Mouse (Mus musculus) neural tube, embryonic 14.5 days (tissue): Measurements from ENCODE around the gene Gabrp. TPM values are rescaled to one million over a fixed set of nuclear protein-coding genes. Genes with fewer than 3 reads are reported as not detected.

Experiments used
- ATAC-seq: fragments of 200-750 bp; cut with Nextera tagmentation; 2 replicates; pipeline ENCODE4 v1.8.0; 2017; ENCODE audit warnings: low read depth, mild to moderate bottlenecking, moderate TSS enrichment, moderate library complexity
- H3K27ac ChIP-seq: fragments of 300-500 bp; sonication (generic); 2 replicates; pipeline ENCODE4 v1.5.1; 2014; ENCODE audit warnings: low read depth, mild to moderate bottlenecking, control low read depth, low read length, moderate library complexity, mixed read lengths
- H3K27me3 ChIP-seq: fragments of 300-500 bp; sonication (generic); 2 replicates; pipeline ENCODE4 v1.6.1; 2014; ENCODE audit warnings: low read length; ENCODE audit not compliant: control insufficient read depth, insufficient read depth
- H3K36me3 ChIP-seq: fragments of 300-500 bp; sonication (generic); 2 replicates; pipeline ENCODE4 v1.6.1; 2014; ENCODE audit warnings: low read length, mixed read lengths; ENCODE audit not compliant: control insufficient read depth, insufficient read depth
- H3K4me1 ChIP-seq: fragments of 300-500 bp; sonication (generic); 2 replicates; pipeline ENCODE4 v1.6.1; 2014; ENCODE audit warnings: low read length; ENCODE audit not compliant: control insufficient read depth, insufficient read depth
- H3K4me2 ChIP-seq: fragments of 300-500 bp; sonication (generic); 2 replicates; pipeline ENCODE4 v1.6.1; 2014; ENCODE audit warnings: mild to moderate bottlenecking, low read depth, low read length, control low read depth
- H3K4me3 ChIP-seq: fragments of 300-500 bp; sonication (generic); 2 replicates; pipeline ENCODE4 v1.5.1; 2014; ENCODE audit warnings: low read depth, low read length, control low read depth, mixed read lengths
- H3K9ac ChIP-seq: fragments of 300-500 bp; sonication (generic); replicated peaks from 2 replicates; pipeline ENCODE4 v1.6.1; 2014; ENCODE audit warnings: low read depth, mild to moderate bottlenecking, control low read depth, low read length, mixed read lengths
- H3K9me3 ChIP-seq: fragments of 300-500 bp; sonication (generic); 2 replicates; pipeline ENCODE4 v1.6.1; 2016; ENCODE audit warnings: low read length; ENCODE audit not compliant: control insufficient read depth
- WGBS: fragments of 180-500 bp; shearing (Covaris S2); extraction: QIAGEN DNeasy Blood & Tissue Kit; methylation state at CpG from one replicate; pipeline ENCODE4 v1.1.7; 2014; 5-methylcytosine and 5-hydroxymethylcytosine counted together
- polyA plus RNA-seq: library from polyadenylated mRNA; unstranded; fragments of >200 nt; fragmentation: Nextera tagmentation; extraction: Ambion mirVana; gene quantifications from 2 replicates; pipeline ENCODE4 v1.2.1, GENCODE M21; 2014

Gene Gabrp
- polyA plus RNA-seq, 1 experiment from 2014 or later = not detected

GRCm38 (mm10) chr11:33586614-33587013, 7.9 kb upstream of the Gabrp start:
- ATAC-seq = no peak
- 81% methylated on average over 6 of the region's 6 CpGs for WGBS

GRCm38 (mm10) chr11:33579621-33580020, 862 bp upstream of the Gabrp start:
- ATAC-seq = no peak
- WGBS = 68% methylated on average over 3 of the region's 3 CpGs
- Histone ChIP-seq H3K27me3 (no peaks in the 10 kb centered on the region), H3K4me2 (no peak overlapping the region), H3K36me3 (no peaks in the 10 kb centered on the region), H3K27ac (no peak overlapping the region), H3K4me3 (no peak overlapping the region), H3K4me1 (no peaks in the 10 kb centered on the region), H3K9me3 (no peaks in the 10 kb centered on the region), H3K9ac (no peak overlapping the region)

More at GRCm38 (mm10) chr11:33586614-33587013, 7.9 kb upstream of the Gabrp start:
- H3K4me2 ChIP-seq = no peak overlapping the region
- H3K27ac ChIP-seq = no peak overlapping the region
- no peak overlapping the region for H3K9ac ChIP-seq
- H3K27me3 ChIP-seq = no peaks in the 10 kb centered on the region
- H3K4me3 ChIP-seq = no peak overlapping the region
- H3K4me1 ChIP-seq = no peaks in the 10 kb centered on the region
- no peaks in the 10 kb centered on the region for H3K36me3 ChIP-seq
- H3K9me3 ChIP-seq = no peaks in the 10 kb centered on the region

- Histone ChIP-seq H3K4me1 (no peaks in the 10 kb centered on the region), H3K36me3 (no peaks in the 10 kb centered on the region), H3K9ac (no peak overlapping the region), H3K4me2 (no peak overlapping the region), H3K27me3 (no peaks in the 10 kb centered on the region), H3K4me3 (no peak overlapping the region), H3K27ac (no peak overlapping the region), H3K9me3 (no peaks in the 10 kb centered on the region)
- ATAC-seq = no peak
- WGBS = 82% methylated on average over 3 of the region's 3 CpGs
These were observed 3.8 kb downstream of the Gabrp start for GRCm38 (mm10) chr11:33574944-33575343.

- H3K27ac ChIP-seq = no peak overlapping the region
- H3K4me3 ChIP-seq = no peak overlapping the region
- H3K36me3 ChIP-seq = no peaks in the 10 kb centered on the region
- H3K27me3 ChIP-seq = no peaks in the 10 kb centered on the region
- no peak overlapping the region for H3K4me2 ChIP-seq
- no peaks in the 10 kb centered on the region for H3K9me3 ChIP-seq
- H3K9ac ChIP-seq = no peak overlapping the region
- ATAC-seq = no peak
- no peaks in the 10 kb centered on the region for H3K4me1 ChIP-seq
These were observed 8.3 kb downstream of the Gabrp start for GRCm38 (mm10) chr11:33570413-33570812.

DNA sequence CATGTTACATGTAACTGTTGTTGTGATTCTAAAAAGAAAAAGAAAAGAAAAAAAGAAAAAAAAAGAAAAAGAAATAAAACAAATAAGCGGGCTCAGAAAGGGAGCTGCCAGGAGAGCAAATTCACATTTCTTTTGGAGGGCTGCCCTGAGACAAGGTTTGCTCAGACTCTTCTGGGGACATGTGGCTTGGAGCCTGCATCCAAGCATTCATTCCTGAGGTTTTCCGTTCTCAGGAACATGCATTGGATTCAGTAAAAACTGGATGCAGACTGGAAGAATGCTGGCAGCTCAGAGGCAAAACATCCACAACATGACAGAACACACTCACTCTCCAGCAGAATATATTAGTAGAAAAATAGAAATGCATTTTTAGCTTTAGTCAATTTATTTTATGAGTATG, 14.8 kb downstream of the Gabrp start:
- H3K9me3 ChIP-seq = no peaks in the 10 kb centered on the region
- H3K27ac ChIP-seq = no peak overlapping the region
- H3K27me3 ChIP-seq = no peaks in the 10 kb centered on the region
- no peaks in the 10 kb centered on the region for H3K36me3 ChIP-seq
- ATAC-seq = no peak
- no peaks in the 10 kb centered on the region for H3K4me1 ChIP-seq
- H3K4me3 ChIP-seq = no peak overlapping the region
- WGBS = 92% methylated on average over 2 of the region's 2 CpGs
- no peak overlapping the region for H3K9ac ChIP-seq
- no peak overlapping the region for H3K4me2 ChIP-seq

- H3K27me3 ChIP-seq = no peaks in the 10 kb centered on the region
- H3K9ac ChIP-seq = no peak overlapping the region
- H3K4me3 ChIP-seq = no peak overlapping the region
- H3K36me3 ChIP-seq = no peaks in the 10 kb centered on the region
- WGBS = 75% methylated on average over 8 of the region's 8 CpGs
- ATAC-seq = 0 out of 2 replicates have a peak, but pooled peaks have one; percentile 6
- no peak overlapping the region for H3K4me2 ChIP-seq
- no peaks in the 10 kb centered on the region for H3K9me3 ChIP-seq
- H3K4me1 ChIP-seq = no peaks in the 10 kb centered on the region
- no peak overlapping the region for H3K27ac ChIP-seq
These were observed 24.6 kb downstream of the Gabrp start for GRCm38 (mm10) chr11:33554123-33554522.

DNA sequence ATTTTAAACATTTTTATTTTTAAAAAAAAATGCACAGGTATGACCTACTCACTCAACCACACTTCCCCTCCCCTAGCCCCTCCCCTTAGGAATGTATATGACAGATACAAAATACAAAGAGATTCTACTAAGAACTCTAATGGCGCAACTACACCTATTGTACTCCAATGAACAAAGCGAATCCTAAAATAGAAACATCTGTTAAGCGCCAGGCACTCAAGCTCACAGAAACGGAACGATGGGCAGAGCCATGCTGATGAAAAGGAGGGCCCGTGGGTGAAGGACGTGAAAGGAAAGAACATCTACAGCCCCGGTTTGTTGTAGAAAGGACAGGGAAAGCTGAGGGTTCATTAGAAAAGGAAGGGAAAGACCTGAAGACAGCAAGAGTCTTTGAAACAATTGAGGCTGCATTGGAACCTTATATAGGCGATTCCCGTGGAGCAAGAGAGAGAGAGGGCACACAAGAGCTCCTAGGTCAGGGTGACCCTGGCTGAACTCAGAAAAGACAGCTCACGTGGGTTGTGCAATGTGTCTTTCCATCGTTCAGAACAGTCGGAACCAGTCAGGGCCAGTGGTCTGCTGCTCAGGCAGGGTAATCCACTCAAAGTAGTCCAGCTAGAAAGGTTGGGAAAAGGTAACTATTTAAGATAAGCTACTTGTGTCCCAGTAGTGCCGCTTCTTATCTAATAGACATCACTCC, 27.7 kb downstream of the Gabrp start:
- Histone ChIP-seq H3K36me3 (no peaks in the 10 kb centered on the region), H3K4me2 (no peak overlapping the region), H3K9me3 (no peaks in the 10 kb centered on the region), H3K4me1 (no peaks in the 10 kb centered on the region), H3K27me3 (no peaks in the 10 kb centered on the region), H3K9ac (no peak overlapping the region), H3K4me3 (no peak overlapping the region), H3K27ac (no peak overlapping the region)
- ATAC-seq = no peak
- WGBS = 77% methylated on average over 14 of the region's 14 CpGs

GRCm38 (mm10) chr11:33547386-33547785, 31.4 kb downstream of the Gabrp start:
- Histone ChIP-seq H3K4me3 (no peak overlapping the region), H3K27me3 (no peaks in the 10 kb centered on the region), H3K36me3 (no peaks in the 10 kb centered on the region), H3K27ac (no peak overlapping the region), H3K4me2 (no peak overlapping the region), H3K9me3 (no peaks in the 10 kb centered on the region), H3K4me1 (no peaks in the 10 kb centered on the region), H3K9ac (no peak overlapping the region)
- 77% methylated on average over 2 of the region's 2 CpGs for WGBS
- ATAC-seq = no peak

DNA sequence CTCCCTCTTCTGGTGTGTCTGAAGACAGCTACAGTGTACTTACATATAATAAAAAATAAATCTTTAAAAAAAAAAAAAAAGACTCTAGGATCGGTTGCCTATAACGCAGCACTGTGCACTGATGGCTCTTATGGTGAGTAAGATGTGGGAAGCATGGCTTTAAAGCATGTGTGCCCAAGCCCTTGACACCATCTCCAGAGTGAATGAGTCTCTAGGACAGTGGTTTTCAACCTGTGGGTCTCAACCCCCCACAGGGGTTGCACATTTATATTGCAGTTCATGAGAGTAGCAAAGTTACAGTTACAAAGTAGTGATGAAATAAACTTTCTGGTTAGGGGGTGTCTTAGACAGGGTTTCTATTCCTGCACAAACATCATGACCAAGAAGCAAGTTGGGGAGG, 33.8 kb downstream of the Gabrp start:
- Histone ChIP-seq H3K27me3 (no peaks in the 10 kb centered on the region), H3K27ac (no peak overlapping the region), H3K9me3 (no peaks in the 10 kb centered on the region), H3K36me3 (no peaks in the 10 kb centered on the region), H3K4me1 (no peaks in the 10 kb centered on the region), H3K9ac (no peak overlapping the region), H3K4me3 (no peak overlapping the region), H3K4me2 (no peak overlapping the region)
- no peak for ATAC-seq
- 93% methylated on average over 2 of the region's 2 CpGs for WGBS
